Mouse (Mus musculus) limb, embryonic 14.5 days (tissue): ENCODE results near the gene Tesk2. TPM values are rescaled to one million over a fixed set of nuclear protein-coding genes. Genes with fewer than 3 reads are reported as not detected.

ENCODE experiments used
- ATAC-seq: fragments of 200-750 bp; cut with Nextera tagmentation; 2 replicates; pipeline ENCODE4 v1.8.0; 2017; ENCODE audit warnings: low read depth, moderate number of reproducible peaks, moderate TSS enrichment; ENCODE audit not compliant: low FRiP score
- DNase-seq: peaks from one replicate; pipeline ENCODE4 v3.0.0-alpha.2; 2015; ENCODE audit warnings: low spot score
- H3K27ac ChIP-seq: fragments of 300-500 bp; sonication (generic); replicated peaks from 2 replicates; pipeline ENCODE4 v1.5.1; 2014; ENCODE audit warnings: low read depth, mild to moderate bottlenecking, low read length, moderate library complexity, mixed read lengths
- H3K27me3 ChIP-seq: fragments of 300-500 bp; sonication (generic); 2 replicates; pipeline ENCODE4 v1.6.1; 2014; ENCODE audit warnings: low read length, mixed read lengths; ENCODE audit not compliant: control insufficient read depth, insufficient read depth
- H3K36me3 ChIP-seq: fragments of 300-500 bp; sonication (generic); 2 replicates; pipeline ENCODE4 v1.6.1; 2014; ENCODE audit warnings: mild to moderate bottlenecking, low read length, moderate library complexity, mixed read lengths; ENCODE audit not compliant: control insufficient read depth, insufficient read depth
- H3K4me1 ChIP-seq: fragments of 300-500 bp; sonication (generic); 2 replicates; pipeline ENCODE4 v1.6.1; 2014; ENCODE audit warnings: antibody characterized with exemption, low read length, mixed read lengths; ENCODE audit not compliant: control insufficient read depth, insufficient read depth
- H3K4me2 ChIP-seq: fragments of 300-500 bp; sonication (generic); replicated peaks from 2 replicates; pipeline ENCODE4 v1.6.1; 2014; ENCODE audit warnings: low read depth, mild to moderate bottlenecking, low read length, moderate library complexity; ENCODE audit not compliant: severe bottlenecking
- H3K4me3 ChIP-seq: fragments of 300-500 bp; sonication (generic); replicated peaks from 2 replicates; pipeline ENCODE4 v1.5.1; 2014; ENCODE audit warnings: low read length
- H3K9ac ChIP-seq: fragments of 300-500 bp; sonication (generic); 2 replicates; pipeline ENCODE4 v1.6.1; 2014; ENCODE audit warnings: mild to moderate bottlenecking, low read depth, low read length, moderate library complexity; ENCODE audit not compliant: severe bottlenecking
- H3K9me3 ChIP-seq: fragments of 300-500 bp; sonication (generic); 2 replicates; pipeline ENCODE4 v1.6.1; 2016; ENCODE audit warnings: low read length; ENCODE audit not compliant: control insufficient read depth
- POLR2A ChIP-seq: fragments of 200-500 bp; IDR thresholded peaks from 2 replicates; pipeline ENCODE4 v1.8.0; 2012; ENCODE audit warnings: inconsistent platforms, mild to moderate bottlenecking, moderate library complexity, borderline replicate concordance; ENCODE audit not compliant: insufficient read depth, insufficient read length; ENCODE audit errors: extremely low read depth
- WGBS: fragments of 180-500 bp; shearing (Covaris S2); extraction: QIAGEN DNeasy Blood & Tissue Kit; methylation state at CpG from one replicate; pipeline ENCODE4 v1.1.7; 2014; 5-methylcytosine and 5-hydroxymethylcytosine counted together
- polyA plus RNA-seq, 2 experiments: library from polyadenylated mRNA; depleted of rRNA in 1 of 2; stranded (reverse) in 1 of 2; unstranded in 1 of 2; fragments of >200 nt; fragmentation: Nextera tagmentation in 1 of 2; extraction: Ambion mirVana in 1 of 2; gene quantifications; 2 replicates each; pipeline versions ENCODE4 v1.2.1 to v1.2.3; 2012 to 2014

Tesk2 gene
- polyA plus RNA-seq, 2 experiments, result 7.3 to 10.3 TPM

DNA sequence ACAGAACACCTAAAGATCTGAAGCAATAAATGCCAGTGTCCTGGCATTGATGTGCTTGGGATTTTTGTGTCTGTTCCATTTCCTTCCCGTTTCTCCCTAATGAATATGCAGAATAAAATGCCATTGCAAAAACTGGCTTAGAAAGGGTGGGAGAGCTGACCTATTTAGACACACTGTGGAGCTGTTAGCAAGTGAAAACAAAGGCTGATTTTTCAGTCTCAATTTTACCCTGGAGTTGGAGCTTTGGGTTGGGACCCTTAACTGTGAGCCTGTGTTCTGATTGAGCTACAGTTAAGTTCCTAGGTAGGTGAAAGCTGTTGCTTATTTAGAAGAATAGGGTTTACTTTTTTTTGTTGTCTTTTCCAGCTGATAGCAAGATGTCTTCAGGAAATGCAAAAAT is 33.7 kb upstream of the Tesk2 start:
- peak overlapping the region; percentile 54 for H3K4me2 ChIP-seq
- DNase-seq (no peak), ATAC-seq (no peak)
- WGBS, result 30% methylated on average over 1 of the region's 1 CpGs
- no peaks in the 10 kb centered on the region for H3K27me3 ChIP-seq
- peaks cover 14% of the 10 kb centered on the region for H3K4me1 ChIP-seq
- peak overlapping the region; percentile 65 for H3K4me3 ChIP-seq
- peaks cover 44% of the 10 kb centered on the region for H3K36me3 ChIP-seq
- TF ChIP-seq POLR2A, result no peak
- no peak overlapping the region for H3K27ac ChIP-seq
- no peaks in the 10 kb centered on the region for H3K9me3 ChIP-seq
- H3K9ac ChIP-seq, result peak overlapping the region; percentile 81

DNA sequence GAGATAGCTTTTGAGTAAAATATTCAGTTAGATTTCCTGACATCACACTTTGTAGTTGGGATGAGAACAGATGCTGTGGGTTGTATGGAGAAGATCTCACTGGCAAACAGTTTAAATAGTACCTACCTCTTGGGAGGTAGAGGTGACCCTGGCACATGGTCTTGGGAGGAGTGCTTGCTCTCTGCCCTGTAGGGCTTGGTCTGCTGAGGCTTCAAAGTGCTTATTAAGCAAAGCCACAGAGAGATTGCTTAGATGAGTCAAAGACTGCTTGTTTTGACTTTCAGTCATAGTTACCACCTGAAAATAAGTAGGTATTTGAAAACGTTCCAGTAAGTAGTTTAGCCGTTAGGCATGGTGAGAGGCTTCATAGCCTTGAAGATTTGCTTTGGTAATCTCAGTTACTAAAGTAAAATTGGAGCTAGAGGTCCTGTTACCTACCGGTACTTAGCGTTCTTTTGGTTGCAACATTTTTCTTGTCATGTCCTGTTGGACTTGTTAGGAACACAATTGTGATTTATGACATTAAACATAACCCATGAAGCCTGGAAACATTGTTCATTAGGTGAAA is 31.4 kb upstream of the Tesk2 start:
- Histone ChIP-seq H3K27me3 (no peaks in the 10 kb centered on the region), H3K4me2 (no peak overlapping the region)

DNA sequence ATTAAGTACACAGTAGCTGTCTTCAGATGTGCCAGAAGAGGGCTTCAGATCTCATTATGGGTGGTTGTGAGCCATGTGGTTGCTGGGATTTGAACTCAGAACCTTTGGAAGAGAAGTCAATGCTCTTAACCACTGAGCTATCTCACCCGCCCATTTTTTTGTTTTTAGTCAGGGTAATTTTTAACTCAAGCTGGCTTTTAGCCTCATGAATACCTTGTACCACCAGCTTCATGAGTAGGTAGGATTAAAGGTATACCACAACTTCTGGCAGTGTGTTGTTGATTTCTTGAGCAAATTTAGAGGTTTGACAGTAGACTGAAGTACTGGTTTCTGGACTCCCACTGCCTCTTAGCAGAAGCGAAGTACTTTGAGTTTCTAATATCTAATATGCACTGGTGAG is 28.6 kb upstream of the Tesk2 start:
- ATAC-seq (no peak), DNase-seq (no peak)
- H3K4me1 ChIP-seq, result peaks cover 2% of the 10 kb centered on the region; the same call in 1 of the 2 replicates
- TF ChIP-seq POLR2A, result no peak
- no peak overlapping the region for H3K9ac ChIP-seq
- no peaks in the 10 kb centered on the region for H3K27me3 ChIP-seq
- no peak overlapping the region for H3K27ac ChIP-seq
- H3K4me3 ChIP-seq, result no peak overlapping the region
- H3K36me3 ChIP-seq, result peaks cover 93% of the 10 kb centered on the region
- 91% methylated on average over 2 of the region's 2 CpGs for WGBS
- no peak overlapping the region for H3K4me2 ChIP-seq
- no peaks in the 10 kb centered on the region for H3K9me3 ChIP-seq

More for the DNA sequence above, 31.4 kb upstream of the Tesk2 start:
- peaks cover 68% of the 10 kb centered on the region for H3K36me3 ChIP-seq
- WGBS, result 82% methylated on average over 4 of the region's 4 CpGs
- H3K27ac ChIP-seq, result no peak overlapping the region
- no peak overlapping the region for H3K4me3 ChIP-seq
- H3K4me1 ChIP-seq, result peaks cover 14% of the 10 kb centered on the region
- no peak for TF ChIP-seq POLR2A
- DNase-seq, result no peak
- no peak for ATAC-seq
- no peaks in the 10 kb centered on the region for H3K9me3 ChIP-seq
- H3K9ac ChIP-seq, result no peak overlapping the region

DNA sequence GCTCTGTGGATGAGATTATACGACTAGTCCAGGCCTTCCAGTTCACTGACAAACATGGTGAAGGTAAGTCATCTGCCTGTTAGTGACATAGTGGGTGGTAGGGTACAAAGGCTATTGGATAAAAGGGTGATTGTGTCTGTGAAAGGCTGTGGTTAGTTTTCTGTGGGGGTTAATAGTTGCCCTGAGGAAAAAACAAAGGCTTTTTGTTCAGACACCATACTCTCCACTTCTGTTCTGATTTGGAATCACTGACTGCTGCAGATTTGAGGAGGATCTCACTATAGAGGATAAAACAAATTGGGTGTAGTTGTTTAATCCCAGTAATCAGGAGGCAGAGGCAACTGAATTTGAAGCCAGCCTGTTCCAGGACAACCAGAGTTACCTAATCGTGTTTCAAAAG is 27.0 kb upstream of the Tesk2 start:
- no peak for TF ChIP-seq POLR2A
- Histone ChIP-seq H3K36me3 (peaks cover 97% of the 10 kb centered on the region), H3K4me3 (no peak overlapping the region), H3K9me3 (no peaks in the 10 kb centered on the region), H3K9ac (no peak overlapping the region), H3K4me2 (no peak overlapping the region), H3K27ac (no peak overlapping the region), H3K27me3 (no peaks in the 10 kb centered on the region), H3K4me1 (no peaks in the 10 kb centered on the region)
- ATAC-seq (no peak), DNase-seq (no peak)
- WGBS, result 90% methylated on average over 2 of the region's 2 CpGs

DNA sequence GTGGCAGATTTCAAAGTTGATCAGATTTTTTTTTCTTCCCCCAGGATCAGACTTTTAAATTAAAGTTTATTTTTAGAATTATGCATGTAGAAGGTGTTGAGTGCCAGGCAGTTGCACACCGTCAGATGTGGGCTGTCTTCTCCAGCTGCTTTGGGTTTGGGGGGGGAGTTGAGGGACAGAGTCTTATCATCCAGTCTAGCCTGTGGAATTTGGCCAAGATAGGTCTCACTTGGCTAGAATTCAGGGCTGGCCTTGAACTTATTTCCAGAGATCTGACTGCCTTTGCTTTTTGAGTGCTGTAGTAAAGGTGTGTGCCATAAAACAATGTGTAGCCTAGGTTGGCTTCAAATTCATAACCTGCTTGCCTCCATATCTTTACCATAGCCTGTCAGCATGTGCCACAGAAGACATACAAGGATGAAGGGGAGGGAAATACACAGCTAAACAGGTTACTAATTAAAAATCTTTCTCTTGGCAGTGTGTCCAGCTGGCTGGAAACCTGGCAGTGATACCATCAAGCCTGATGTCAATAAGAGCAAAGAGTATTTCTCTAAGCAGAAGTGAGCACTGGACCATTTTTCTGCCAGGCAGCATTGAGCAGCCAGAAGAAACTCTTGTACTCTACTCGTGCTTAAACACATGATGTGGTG is 21.9 kb upstream of the Tesk2 start:
- no peak for TF ChIP-seq POLR2A
- Histone ChIP-seq H3K4me1 (no peaks in the 10 kb centered on the region), H3K9ac (no peak overlapping the region), H3K27me3 (no peaks in the 10 kb centered on the region), H3K4me2 (no peak overlapping the region), H3K36me3 (peaks cover 72% of the 10 kb centered on the region), H3K4me3 (no peak overlapping the region), H3K27ac (no peak overlapping the region), H3K9me3 (no peaks in the 10 kb centered on the region)
- ATAC-seq (no peak), DNase-seq (no peak)
- WGBS, result 83% methylated on average over 2 of the region's 2 CpGs
